Mouse (Mus musculus) intestine, postnatal 0 days (tissue): ENCODE data around the gene Tut7. TPM values are rescaled to one million over a fixed set of nuclear protein-coding genes. Genes with fewer than 3 reads are reported as not detected.
A peak's percentile ranks its signal among the peaks of the same experiment; 100 is the strongest.

Source experiments
- ATAC-seq: fragments of 200-750 bp; cut with Nextera tagmentation; 2 replicates; pipeline ENCODE4 v1.8.0; 2017; ENCODE audit warnings: mild to moderate bottlenecking, moderate TSS enrichment, moderate library complexity
- H3K27ac ChIP-seq: fragments of 300-500 bp; sonication (generic); 2 replicates; pipeline ENCODE4 v1.5.1; 2014; ENCODE audit warnings: mild to moderate bottlenecking, low read depth, low read length, moderate library complexity
- H3K27me3 ChIP-seq: fragments of 300-500 bp; sonication (generic); replicated peaks from 2 replicates; pipeline ENCODE4 v1.6.1; 2014; ENCODE audit warnings: low read length, mixed read lengths; ENCODE audit not compliant: control insufficient read depth, insufficient read depth
- H3K36me3 ChIP-seq: fragments of 300-500 bp; sonication (generic); 2 replicates; pipeline ENCODE4 v1.6.1; 2014; ENCODE audit warnings: mild to moderate bottlenecking, moderate library complexity; ENCODE audit not compliant: control insufficient read depth, insufficient read depth
- H3K4me1 ChIP-seq: fragments of 300-500 bp; sonication (generic); replicated peaks from 2 replicates; pipeline ENCODE4 v1.6.1; 2014; ENCODE audit warnings: antibody characterized with exemption, low read length, mixed read lengths; ENCODE audit not compliant: control insufficient read depth, insufficient read depth
- H3K4me2 ChIP-seq: fragments of 300-500 bp; sonication (generic); replicated peaks from 2 replicates; pipeline ENCODE4 v1.6.1; 2014; ENCODE audit warnings: low read depth, mild to moderate bottlenecking, moderate library complexity
- H3K4me3 ChIP-seq: fragments of 300-500 bp; sonication (generic); 2 replicates; pipeline ENCODE4 v1.5.1; 2014; ENCODE audit warnings: low read depth, low read length
- H3K9ac ChIP-seq: fragments of 300-500 bp; sonication (generic); 2 replicates; pipeline ENCODE4 v1.6.1; 2014; ENCODE audit warnings: mild to moderate bottlenecking, low read depth, low read length
- H3K9me3 ChIP-seq: fragments of 300-500 bp; sonication (generic); 2 replicates; pipeline ENCODE4 v1.6.1; 2016; ENCODE audit warnings: mixed run types; ENCODE audit not compliant: control insufficient read depth
- CTCF ChIP-seq: sonication (generic); IDR thresholded peaks from 2 replicates; pipeline ENCODE4 v1.5.1; 2016; ENCODE audit warnings: low read depth, mild to moderate bottlenecking, control low read depth, antibody characterized with exemption, moderate library complexity
- WGBS: fragments of 180-500 bp; shearing (Covaris S2); extraction: QIAGEN DNeasy Blood & Tissue Kit; methylation state at CpG from one replicate; pipeline ENCODE4 v1.1.7; 2014; 5-methylcytosine and 5-hydroxymethylcytosine counted together
- polyA plus RNA-seq: library from polyadenylated mRNA; unstranded; fragments of >200 nt; fragmentation: Nextera tagmentation; extraction: Ambion mirVana; gene quantifications from 2 replicates; pipeline ENCODE4 v1.2.1, GENCODE M21; 2015

Gene Tut7
- polyA plus RNA-seq: 50.1 and 55.4 TPM in 2 replicates

GRCm38 (mm10) chr13:59822507-59823462 lies at the start of gene Tut7:
Gene Tut7 (minus strand): TSS chr13:59823147.
- Histone ChIP-seq H3K27me3 (no peaks in the 10 kb centered on the region), H3K9me3 (no peaks in the 10 kb centered on the region), H3K36me3 (0 out of 2 replicates have a peak, but pooled peaks cover 10% of the 10 kb centered on the region), H3K27ac (peak within 1 kb of the TSS; percentile 98), H3K4me3 (peak within 1 kb of the TSS; percentile 94), H3K4me1 (no peaks in the 10 kb centered on the region), H3K9ac (peak within 1 kb of the TSS; percentile 88), H3K4me2 (peak within 1 kb of the TSS; percentile 66)
- under 1% methylated on average over 90 of the region's 100 CpGs for WGBS
- ATAC-seq: peak; percentile 95
- peak; percentile 11; the same call in 1 of the 2 replicates for TF ChIP-seq CTCF

- Histone ChIP-seq H3K4me1 (no peaks in the 10 kb centered on the region), H3K27ac (no peak overlapping the region), H3K4me3 (no peak overlapping the region), H3K9me3 (no peaks in the 10 kb centered on the region), H3K36me3 (no peaks in the 10 kb centered on the region), H3K4me2 (no peak overlapping the region), H3K9ac (no peak overlapping the region), H3K27me3 (no peaks in the 10 kb centered on the region)
- 75% methylated on average over 7 of the region's 7 CpGs for WGBS
- no peak for TF ChIP-seq CTCF
- no peak for ATAC-seq
These were observed 49.5 kb upstream of the Tut7 start for GRCm38 (mm10) chr13:59872446-59872845.

GRCm38 (mm10) chr13:59870004-59870403 lies 47.1 kb upstream of the Tut7 start:
- Histone ChIP-seq H3K4me1 (no peaks in the 10 kb centered on the region), H3K4me2 (no peak overlapping the region), H3K27ac (no peak overlapping the region), H3K36me3 (no peaks in the 10 kb centered on the region), H3K27me3 (no peaks in the 10 kb centered on the region), H3K4me3 (no peak overlapping the region), H3K9ac (no peak overlapping the region), H3K9me3 (no peaks in the 10 kb centered on the region)
- 73% methylated on average over 5 of the region's 5 CpGs for WGBS
- TF ChIP-seq CTCF: no peak
- ATAC-seq: no peak

GRCm38 (mm10) chr13:59868011-59868649 lies 45.2 kb upstream of the Tut7 start:
- WGBS: 82% methylated on average over 9 of the region's 9 CpGs
- TF ChIP-seq CTCF: peak; percentile 39
- H3K9me3 ChIP-seq: no peaks in the 10 kb centered on the region
- H3K27me3 ChIP-seq: no peaks in the 10 kb centered on the region
- H3K4me3 ChIP-seq: no peak overlapping the region
- no peak for ATAC-seq
- H3K27ac ChIP-seq: no peak overlapping the region
- no peak overlapping the region for H3K4me2 ChIP-seq
- no peak overlapping the region for H3K9ac ChIP-seq
- no peaks in the 10 kb centered on the region for H3K36me3 ChIP-seq
- no peaks in the 10 kb centered on the region for H3K4me1 ChIP-seq

GRCm38 (mm10) chr13:59867103-59867502 lies 44.2 kb upstream of the Tut7 start:
- H3K36me3 ChIP-seq: no peaks in the 10 kb centered on the region
- H3K4me2 ChIP-seq: no peak overlapping the region
- H3K9me3 ChIP-seq: no peaks in the 10 kb centered on the region
- H3K27ac ChIP-seq: no peak overlapping the region
- H3K9ac ChIP-seq: no peak overlapping the region
- TF ChIP-seq CTCF: no peak
- no peak for ATAC-seq
- no peak overlapping the region for H3K4me3 ChIP-seq
- WGBS: 87% methylated on average over 7 of the region's 7 CpGs
- H3K27me3 ChIP-seq: no peaks in the 10 kb centered on the region
- H3K4me1 ChIP-seq: no peaks in the 10 kb centered on the region

GRCm38 (mm10) chr13:59859515-59859914 lies 36.6 kb upstream of the Tut7 start:
- H3K9me3 ChIP-seq: no peaks in the 10 kb centered on the region
- no peak for ATAC-seq

More at GRCm38 (mm10) chr13:59859515-59859914, 36.6 kb upstream of the Tut7 start:
- Histone ChIP-seq H3K27me3 (no peaks in the 10 kb centered on the region), H3K9ac (no peak overlapping the region), H3K4me1 (no peaks in the 10 kb centered on the region), H3K4me2 (no peak overlapping the region), H3K36me3 (no peaks in the 10 kb centered on the region), H3K27ac (no peak overlapping the region), H3K4me3 (no peak overlapping the region)
- 79% methylated on average over 7 of the region's 7 CpGs for WGBS
- no peak for TF ChIP-seq CTCF
